Mouse (Mus musculus): ENCODE results near the gene C87436.

- TF ChIP-seq POLR2A (IDR thresholded peaks at IDR 0.05; ENCODE audit: control insufficient read depth, extremely low read depth, insufficient read depth, low read length, poor library complexity): no peak
- no peak for TF ChIP-seq CTCF (IDR thresholded peaks at IDR 0.05; ENCODE audit: borderline replicate concordance, control insufficient read depth, extremely low read depth, insufficient read depth, low read length, poor library complexity)
Measured at GRCm38 (mm10) chr6:86475462-86476167, 37.4 kb downstream of the C87436 start.

Data from thymus, adult 2 months (tissue).